Mouse (Mus musculus) stomach, postnatal 0 days (tissue): ENCODE results near the gene Nelfa. TPM values are rescaled to one million over a fixed set of nuclear protein-coding genes. Genes with fewer than 3 reads are reported as not detected.

Experiments
- ATAC-seq: fragments of 200-750 bp; cut with Nextera tagmentation; 2 replicates; pipeline ENCODE4 v1.8.0; 2017; ENCODE audit not compliant: low FRiP score, low TSS enrichment
- DNase-seq: peaks from one replicate; pipeline ENCODE4 v3.0.0-alpha.2; 2016; ENCODE audit warnings: low spot score
- H3K27ac ChIP-seq: fragments of 300-500 bp; sonication (generic); replicated peaks from 2 replicates; pipeline ENCODE4 v1.5.1; 2014; ENCODE audit warnings: mild to moderate bottlenecking, control low read depth
- H3K27me3 ChIP-seq: fragments of 300-500 bp; sonication (generic); 2 replicates; pipeline ENCODE4 v1.6.1; 2014; ENCODE audit warnings: low read length; ENCODE audit not compliant: control insufficient read depth, insufficient read depth
- H3K36me3 ChIP-seq: fragments of 300-500 bp; sonication (generic); 2 replicates; pipeline ENCODE4 v1.6.1; 2014; ENCODE audit warnings: low read length, mixed read lengths; ENCODE audit not compliant: control insufficient read depth, insufficient read depth
- H3K4me1 ChIP-seq: fragments of 300-500 bp; sonication (generic); replicated peaks from 2 replicates; pipeline ENCODE4 v1.6.1; 2014; ENCODE audit warnings: antibody characterized with exemption; ENCODE audit not compliant: control insufficient read depth, insufficient read depth
- H3K4me2 ChIP-seq: fragments of 300-500 bp; sonication (generic); replicated peaks from 2 replicates; pipeline ENCODE4 v1.6.1; 2014; ENCODE audit warnings: low read depth, mild to moderate bottlenecking, control low read depth, moderate library complexity
- H3K4me3 ChIP-seq: fragments of 300-500 bp; sonication (generic); 2 replicates; pipeline ENCODE4 v1.5.1; 2014; ENCODE audit warnings: low read depth, low read length, control low read depth
- H3K9ac ChIP-seq: fragments of 300-500 bp; sonication (generic); 2 replicates; pipeline ENCODE4 v1.6.1; 2014; ENCODE audit warnings: mild to moderate bottlenecking, low read length, control low read depth, mixed read lengths
- H3K9me3 ChIP-seq: fragments of 300-500 bp; sonication (generic); 2 replicates; pipeline ENCODE4 v1.6.1; 2016; ENCODE audit warnings: low read length; ENCODE audit not compliant: control insufficient read depth
- CTCF ChIP-seq: IDR thresholded peaks from 2 replicates; pipeline ENCODE4 v1.5.1; 2016; ENCODE audit warnings: antibody characterized with exemption, low read depth, mild to moderate bottlenecking, moderate library complexity
- EP300 ChIP-seq: optimal IDR thresholded peaks from 2 replicates; pipeline ENCODE3; 2016; ENCODE audit warnings: antibody characterized with exemption
- WGBS: fragments of 180-500 bp; shearing (Covaris S2); extraction: QIAGEN DNeasy Blood & Tissue Kit; methylation state at CpG from one replicate; pipeline ENCODE4 v1.1.7; 2014; 5-methylcytosine and 5-hydroxymethylcytosine counted together
- polyA plus RNA-seq: library from polyadenylated mRNA; unstranded; fragments of >200 nt; fragmentation: Nextera tagmentation; extraction: Ambion mirVana; gene quantifications from 2 replicates; pipeline ENCODE4 v1.2.1, GENCODE M21; 2015

The Nelfa gene
- polyA plus RNA-seq, 1 experiment from 2014 or later: 20.5 TPM

DNA sequence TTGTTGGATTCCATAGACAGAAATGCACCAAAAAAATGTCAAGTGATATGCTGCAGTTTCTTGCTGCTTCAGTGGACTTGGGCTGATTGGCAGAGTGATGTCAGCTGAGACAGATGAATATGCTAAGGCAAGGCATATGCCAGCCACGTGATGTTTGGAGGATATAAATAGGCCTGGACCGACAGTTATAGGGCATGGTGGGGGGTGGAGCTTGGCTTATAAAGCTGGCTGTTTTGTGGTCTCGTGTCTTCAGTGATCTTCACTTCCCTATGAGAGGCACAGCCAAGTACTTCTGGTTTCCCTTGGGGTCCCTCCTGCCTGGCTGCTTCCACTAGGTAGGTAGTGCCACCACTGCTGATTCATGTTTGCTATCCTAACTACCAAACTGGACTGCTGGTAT lies 2.2 kb upstream of the Nelfa start:
- DNase-seq (no peak), ATAC-seq (no peak)
- no peaks in the 10 kb centered on the region for H3K9me3 ChIP-seq
- H3K9ac ChIP-seq: no peak overlapping the region
- no peaks in the 10 kb centered on the region for H3K27me3 ChIP-seq
- 85% methylated on average over 3 of the region's 3 CpGs for WGBS
- TF ChIP-seq CTCF: no peak
- no peak for TF ChIP-seq EP300
- no peak overlapping the region for H3K4me3 ChIP-seq
- no peak overlapping the region for H3K4me2 ChIP-seq
- H3K27ac ChIP-seq: no peak overlapping the region
- no peaks in the 10 kb centered on the region for H3K36me3 ChIP-seq
- 0 out of 2 replicates have a peak, but pooled peaks cover 4% of the 10 kb centered on the region for H3K4me1 ChIP-seq

GRCm38 (mm10) chr5:33937230-33937629 lies 1.0 kb upstream of the Nelfa start:
- no peak overlapping the region for H3K27ac ChIP-seq
- ATAC-seq (no peak), DNase-seq (no peak)
- no peak for TF ChIP-seq CTCF
- H3K4me3 ChIP-seq: no peak overlapping the region
- no peak overlapping the region for H3K9ac ChIP-seq
- no peaks in the 10 kb centered on the region for H3K9me3 ChIP-seq
- peak overlapping the region; percentile 67 for H3K4me2 ChIP-seq
- 0 out of 2 replicates have a peak, but pooled peaks cover 4% of the 10 kb centered on the region for H3K4me1 ChIP-seq
- no peaks in the 10 kb centered on the region for H3K27me3 ChIP-seq
- no peaks in the 10 kb centered on the region for H3K36me3 ChIP-seq
- whole genome bisulfite sequencing: 93% methylated on average over 2 of the region's 2 CpGs

GRCm38 (mm10) chr5:33935700-33936111 lies 507 bp downstream of the Nelfa start:
- Histone ChIP-seq H3K36me3 (no peaks in the 10 kb centered on the region), H3K27me3 (no peaks in the 10 kb centered on the region), H3K27ac (peak overlapping the region; percentile 93), H3K4me2 (peak overlapping the region; percentile 56), H3K4me1 (0 out of 2 replicates have a peak, but pooled peaks cover 4% of the 10 kb centered on the region), H3K4me3 (peak overlapping the region; percentile 90), H3K9me3 (no peaks in the 10 kb centered on the region), H3K9ac (peak overlapping the region; percentile 93)
- ATAC-seq (peak; percentile 60; the same call in 1 of the 2 replicates), DNase-seq (no peak)
- TF ChIP-seq CTCF (no peak), EP300 (no peak)
- under 1% methylated on average over 39 of the region's 39 CpGs for WGBS

DNA sequence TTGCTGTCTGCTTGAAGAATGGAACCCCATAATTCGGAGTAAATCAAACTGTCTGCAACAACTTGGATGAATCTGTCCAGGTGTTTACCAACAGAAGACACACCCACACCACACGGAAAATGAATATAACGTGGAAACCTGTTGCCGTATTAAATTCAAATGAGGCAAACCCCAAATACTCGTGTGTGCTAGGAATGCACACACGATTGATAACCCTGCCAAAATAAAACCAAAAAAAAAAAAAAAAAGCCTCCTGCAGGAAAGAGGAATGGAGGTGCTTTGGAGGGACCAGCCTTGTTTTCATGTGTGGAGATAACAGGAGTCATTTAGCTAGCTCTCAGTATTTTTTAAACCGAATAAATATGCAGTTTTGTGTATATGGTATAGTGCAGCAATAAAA lies 1.3 kb downstream of the Nelfa start:
- ATAC-seq (no peak), DNase-seq (no peak)
- Histone ChIP-seq H3K4me2 (peak overlapping the region; percentile 56), H3K27ac (no peak overlapping the region), H3K9me3 (no peaks in the 10 kb centered on the region), H3K4me3 (peak overlapping the region; percentile 90), H3K9ac (no peak overlapping the region), H3K36me3 (peaks cover 6% of the 10 kb centered on the region; the same call in 1 of the 2 replicates), H3K4me1 (0 out of 2 replicates have a peak, but pooled peaks cover 4% of the 10 kb centered on the region), H3K27me3 (no peaks in the 10 kb centered on the region)
- 57% methylated on average over 7 of the region's 7 CpGs for WGBS
- no peak for TF ChIP-seq CTCF
- TF ChIP-seq EP300: no peak

GRCm38 (mm10) chr5:33934081-33934480 lies 2.1 kb downstream of the Nelfa start:
- TF ChIP-seq EP300: no peak
- TF ChIP-seq CTCF: no peak
- Histone ChIP-seq H3K9ac (no peak overlapping the region), H3K27ac (no peak overlapping the region), H3K4me3 (no peak overlapping the region), H3K9me3 (no peaks in the 10 kb centered on the region), H3K27me3 (no peaks in the 10 kb centered on the region), H3K4me1 (0 out of 2 replicates have a peak, but pooled peaks cover 4% of the 10 kb centered on the region), H3K36me3 (peaks cover 6% of the 10 kb centered on the region; the same call in 1 of the 2 replicates), H3K4me2 (no peak overlapping the region)
- ATAC-seq: no peak
- 85% methylated on average over 2 of the region's 2 CpGs for WGBS
- DNase-seq: no peak

DNA sequence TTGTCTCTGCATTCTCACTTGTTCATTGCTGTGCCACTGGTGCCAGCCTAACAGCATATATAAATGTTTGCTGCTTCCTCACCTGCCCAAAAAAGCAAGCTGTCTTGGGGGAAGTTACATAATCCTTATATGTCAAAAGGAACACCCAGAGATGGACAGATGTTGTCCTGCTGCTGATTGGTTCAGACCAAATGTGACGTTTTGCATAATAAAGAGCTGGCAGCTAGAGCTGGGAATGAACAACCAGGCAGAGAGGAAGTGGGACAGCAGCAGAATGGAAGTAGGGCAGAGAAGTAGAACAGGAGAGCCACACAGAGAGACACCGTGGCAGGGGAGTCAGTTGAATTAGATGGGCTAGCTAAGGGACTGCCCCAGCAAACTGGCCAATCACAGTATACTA lies 3.8 kb downstream of the Nelfa start:
- H3K9ac ChIP-seq: no peak overlapping the region
- ATAC-seq: no peak
- no peak for TF ChIP-seq EP300
- no peak for TF ChIP-seq CTCF
- no peaks in the 10 kb centered on the region for H3K27me3 ChIP-seq
- H3K36me3 ChIP-seq: peaks cover 6% of the 10 kb centered on the region; the same call in 1 of the 2 replicates
- H3K4me2 ChIP-seq: no peak overlapping the region
- DNase-seq: no peak
- H3K4me1 ChIP-seq: 0 out of 2 replicates have a peak, but pooled peaks cover 4% of the 10 kb centered on the region
- H3K27ac ChIP-seq: no peak overlapping the region
- 83% methylated on average over 2 of the region's 2 CpGs for WGBS
- H3K4me3 ChIP-seq: no peak overlapping the region
- no peaks in the 10 kb centered on the region for H3K9me3 ChIP-seq
